Mouse (Mus musculus) kidney, embryonic 14.5 days (tissue): Measurements from ENCODE around the gene Hspbp1. TPM values are rescaled to one million over a fixed set of nuclear protein-coding genes. Genes with fewer than 3 reads are reported as not detected.
A peak's percentile ranks its signal among the peaks of the same experiment; 100 is the strongest.

ENCODE experiments used
- ATAC-seq: fragments of 200-750 bp; cut with Nextera tagmentation; 2 replicates; pipeline ENCODE4 v1.8.0; 2017; ENCODE audit warnings: moderate number of reproducible peaks, mild to moderate bottlenecking, moderate TSS enrichment, moderate library complexity; ENCODE audit not compliant: low FRiP score, low TSS enrichment
- H3K27ac ChIP-seq: fragments of 300-500 bp; sonication (generic); 2 replicates; pipeline ENCODE4 v1.5.1; 2014; ENCODE audit warnings: low read depth, mild to moderate bottlenecking, low read length, moderate library complexity, mixed read lengths
- H3K27me3 ChIP-seq: fragments of 300-500 bp; sonication (generic); 2 replicates; pipeline ENCODE4 v1.6.1; 2014; ENCODE audit warnings: mild to moderate bottlenecking, low read length; ENCODE audit not compliant: control insufficient read depth, insufficient read depth
- H3K36me3 ChIP-seq: fragments of 300-500 bp; sonication (generic); 2 replicates; pipeline ENCODE4 v1.6.1; 2014; ENCODE audit warnings: low read length, mixed read lengths; ENCODE audit not compliant: control insufficient read depth, insufficient read depth
- H3K4me1 ChIP-seq: fragments of 300-500 bp; sonication (generic); 2 replicates; pipeline ENCODE4 v1.6.1; 2014; ENCODE audit warnings: low read length, mixed read lengths; ENCODE audit not compliant: control insufficient read depth, insufficient read depth
- H3K4me2 ChIP-seq: fragments of 300-500 bp; sonication (generic); replicated peaks from 2 replicates; pipeline ENCODE4 v1.6.1; 2014; ENCODE audit warnings: low read depth, mild to moderate bottlenecking, low read length
- H3K4me3 ChIP-seq: fragments of 300-500 bp; sonication (generic); 2 replicates; pipeline ENCODE4 v1.5.1; 2014; ENCODE audit warnings: mild to moderate bottlenecking, low read length
- H3K9ac ChIP-seq: fragments of 300-500 bp; sonication (generic); 2 replicates; pipeline ENCODE4 v1.6.1; 2014; ENCODE audit warnings: low read depth, mild to moderate bottlenecking, low read length, moderate library complexity
- H3K9me3 ChIP-seq: fragments of 300-500 bp; sonication (generic); 2 replicates; pipeline ENCODE4 v1.6.1; 2016; ENCODE audit warnings: low read length; ENCODE audit not compliant: control insufficient read depth
- whole genome bisulfite sequencing: fragments of 180-500 bp; shearing (Covaris S2); extraction: QIAGEN DNeasy Blood & Tissue Kit; methylation state at CpG from one replicate; pipeline ENCODE4 v1.1.7; 2014; 5-methylcytosine and 5-hydroxymethylcytosine counted together
- polyA plus RNA-seq: library from polyadenylated mRNA; unstranded; fragments of >200 nt; fragmentation: Nextera tagmentation; extraction: Ambion mirVana; gene quantifications from 2 replicates; pipeline ENCODE4 v1.2.1, GENCODE M21; 2014

Hspbp1 gene
- polyA plus RNA-seq, 1 experiment from 2014 or later: 113 TPM

GRCm38 (mm10) chr7:4631031-4631430 is 53.8 kb downstream of the Hspbp1 start, which contains the start of gene Tmem86b:
TSS of gene Tmem86b (minus strand) at chr7:4631422.
- peaks cover 68% of the 10 kb centered on the region for H3K36me3 ChIP-seq

DNA sequence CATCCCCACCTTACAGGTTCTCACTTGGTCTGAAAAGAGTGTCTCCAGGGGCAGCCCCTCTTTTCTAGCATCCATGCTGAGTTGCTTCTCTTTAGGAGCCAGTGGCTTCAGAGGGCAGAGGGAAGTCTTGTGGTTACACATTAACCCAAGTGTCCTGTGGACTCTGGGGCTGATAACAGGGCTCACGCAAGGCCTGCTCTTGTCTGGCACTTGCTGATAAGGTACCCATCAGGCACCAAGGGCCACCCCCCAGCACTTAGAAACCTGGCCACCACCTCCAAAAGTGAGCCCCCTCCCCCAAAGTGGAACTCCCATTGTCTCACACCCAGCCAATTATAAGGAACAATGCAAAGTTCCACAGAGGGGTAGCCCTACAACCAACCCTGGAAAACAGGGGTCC is 54.7 kb downstream of the Hspbp1 start:
- Histone ChIP-seq H3K36me3 (peaks cover 60% of the 10 kb centered on the region), H3K9me3 (no peaks in the 10 kb centered on the region), H3K27me3 (no peaks in the 10 kb centered on the region), H3K4me3 (no peak overlapping the region), H3K4me1 (no peaks in the 10 kb centered on the region), H3K9ac (no peak overlapping the region), H3K4me2 (no peak overlapping the region), H3K27ac (no peak overlapping the region)
- no peak for ATAC-seq
- 85% methylated on average over 1 of the region's 1 CpGs for WGBS

More at GRCm38 (mm10) chr7:4631031-4631430, 53.8 kb downstream of the Hspbp1 start, which contains the start of gene Tmem86b:
- Histone ChIP-seq H3K4me3 (no peak within 1 kb of the TSS), H3K27me3 (no peaks in the 10 kb centered on the region), H3K27ac (no peak within 1 kb of the TSS), H3K9ac (no peak within 1 kb of the TSS), H3K4me1 (no peaks in the 10 kb centered on the region), H3K9me3 (no peaks in the 10 kb centered on the region), H3K4me2 (no peak within 1 kb of the TSS)
- 95% methylated on average over 4 of the region's 4 CpGs for WGBS
- no peak for ATAC-seq

DNA sequence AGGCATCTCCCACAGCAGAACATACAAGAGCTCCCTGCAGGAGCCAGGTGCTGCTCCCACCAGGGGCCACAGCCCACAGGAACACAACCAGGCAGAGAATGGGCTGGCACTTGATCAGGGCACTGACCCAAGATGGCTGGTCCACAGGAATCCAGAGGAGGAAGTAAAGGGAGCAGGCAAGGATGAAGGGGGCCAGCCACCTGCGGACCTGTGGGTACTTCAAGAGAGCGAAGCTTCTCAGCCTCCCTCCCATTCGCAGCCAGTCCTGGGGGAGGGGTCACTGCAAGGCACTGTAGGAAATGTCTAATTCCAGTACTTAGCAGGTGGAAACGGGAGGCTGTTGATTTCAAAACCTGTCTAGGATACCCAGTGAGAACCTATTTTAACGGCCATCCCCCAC is 55.3 kb downstream of the Hspbp1 start:
- Histone ChIP-seq H3K4me1 (no peaks in the 10 kb centered on the region), H3K4me2 (no peak overlapping the region), H3K36me3 (peaks cover 55% of the 10 kb centered on the region), H3K27ac (no peak overlapping the region), H3K27me3 (no peaks in the 10 kb centered on the region), H3K9ac (no peak overlapping the region), H3K4me3 (no peak overlapping the region), H3K9me3 (no peaks in the 10 kb centered on the region)
- ATAC-seq: no peak
- 92% methylated on average over 5 of the region's 5 CpGs for WGBS

GRCm38 (mm10) chr7:4625928-4626327 is 58.9 kb downstream of the Hspbp1 start:
- no peak for ATAC-seq
- H3K36me3 ChIP-seq: peaks cover 25% of the 10 kb centered on the region
- 85% methylated on average over 2 of the region's 2 CpGs for WGBS
- no peaks in the 10 kb centered on the region for H3K4me1 ChIP-seq
- H3K27me3 ChIP-seq: no peaks in the 10 kb centered on the region
- H3K9ac ChIP-seq: no peak overlapping the region
- no peak overlapping the region for H3K4me2 ChIP-seq
- no peak overlapping the region for H3K4me3 ChIP-seq
- no peaks in the 10 kb centered on the region for H3K9me3 ChIP-seq
- no peak overlapping the region for H3K27ac ChIP-seq

DNA sequence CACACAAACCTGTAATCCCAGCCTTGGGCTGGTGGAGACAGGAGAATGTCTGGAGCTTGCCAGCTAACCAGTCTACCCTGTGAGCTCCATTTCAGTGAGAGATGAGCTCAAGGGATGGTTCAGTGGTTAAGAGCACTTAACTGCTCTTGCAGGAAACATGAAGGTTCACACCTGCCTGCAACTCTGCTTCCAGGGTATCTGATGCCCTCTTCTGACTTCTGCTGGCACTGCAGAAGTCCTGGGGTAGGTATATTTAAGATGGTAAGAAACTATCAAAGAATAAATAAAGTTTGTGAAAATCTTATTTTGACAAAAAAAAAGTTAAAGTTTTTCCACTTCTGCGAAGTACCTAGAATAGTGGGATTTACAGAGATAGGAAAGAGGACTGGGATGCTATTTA is 60.5 kb downstream of the Hspbp1 start:
- no peak overlapping the region for H3K4me3 ChIP-seq
- 59% methylated on average over 1 of the region's 1 CpGs for WGBS
- no peak overlapping the region for H3K27ac ChIP-seq
- H3K4me2 ChIP-seq: no peak overlapping the region
- no peaks in the 10 kb centered on the region for H3K27me3 ChIP-seq
- ATAC-seq: peak; percentile 32; the same call in 1 of the 2 replicates
- H3K9ac ChIP-seq: no peak overlapping the region
- peaks cover 13% of the 10 kb centered on the region for H3K36me3 ChIP-seq
- no peaks in the 10 kb centered on the region for H3K4me1 ChIP-seq
- H3K9me3 ChIP-seq: no peaks in the 10 kb centered on the region

GRCm38 (mm10) chr7:4623544-4624189 is 61.2 kb downstream of the Hspbp1 start:
- Histone ChIP-seq H3K4me1 (no peaks in the 10 kb centered on the region), H3K27me3 (no peaks in the 10 kb centered on the region), H3K4me2 (no peak overlapping the region), H3K27ac (no peak overlapping the region), H3K4me3 (no peak overlapping the region), H3K36me3 (peaks cover 7% of the 10 kb centered on the region), H3K9ac (no peak overlapping the region), H3K9me3 (no peaks in the 10 kb centered on the region)
- 24% methylated on average over 4 of the region's 4 CpGs for WGBS
- peak; percentile 40; the same call in 1 of the 2 replicates for ATAC-seq

- peak; percentile 40; the same call in 1 of the 2 replicates for ATAC-seq
Measured at GRCm38 (mm10) chr7:4619979-4620378, 64.9 kb downstream of the Hspbp1 start.

GRCm38 (mm10) chr7:4613740-4614403 is 71.0 kb downstream of the Hspbp1 start:
- Histone ChIP-seq H3K4me1 (no peaks in the 10 kb centered on the region), H3K36me3 (no peaks in the 10 kb centered on the region), H3K9ac (no peak overlapping the region), H3K9me3 (no peaks in the 10 kb centered on the region), H3K4me3 (no peak overlapping the region), H3K27ac (no peak overlapping the region), H3K27me3 (no peaks in the 10 kb centered on the region), H3K4me2 (no peak overlapping the region)
- WGBS: 77% methylated on average over 14 of the region's 14 CpGs
- no peak for ATAC-seq

More at GRCm38 (mm10) chr7:4619979-4620378, 64.9 kb downstream of the Hspbp1 start:
- Histone ChIP-seq H3K27ac (no peak overlapping the region), H3K36me3 (no peaks in the 10 kb centered on the region), H3K4me3 (no peak overlapping the region), H3K4me1 (no peaks in the 10 kb centered on the region), H3K9ac (no peak overlapping the region), H3K27me3 (no peaks in the 10 kb centered on the region), H3K4me2 (no peak overlapping the region), H3K9me3 (no peaks in the 10 kb centered on the region)
- 30% methylated on average over 1 of the region's 1 CpGs for WGBS

DNA sequence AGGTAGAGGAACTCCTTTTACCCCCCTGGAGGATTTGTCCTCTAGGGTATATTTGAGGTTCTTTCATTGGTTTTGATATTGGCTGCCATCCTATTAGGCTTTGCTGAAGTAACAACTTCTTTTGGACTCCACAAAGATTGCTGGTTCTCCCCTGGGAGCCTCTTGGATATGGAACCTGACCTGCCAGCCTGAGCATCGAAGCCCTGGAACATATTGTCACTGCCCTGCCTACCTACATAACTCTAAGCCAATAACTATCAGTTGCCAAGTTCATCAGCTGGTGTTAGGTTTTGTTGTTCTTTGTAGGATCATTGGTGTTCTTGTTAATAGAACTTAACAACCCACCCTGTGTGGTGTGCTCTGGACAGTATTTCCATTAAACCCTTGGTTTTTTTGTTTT is 71.9 kb downstream of the Hspbp1 start:
- no peak overlapping the region for H3K27ac ChIP-seq
- no peaks in the 10 kb centered on the region for H3K9me3 ChIP-seq
- 66% methylated on average over 1 of the region's 1 CpGs for WGBS
- no peak overlapping the region for H3K4me2 ChIP-seq
- no peaks in the 10 kb centered on the region for H3K4me1 ChIP-seq
- H3K9ac ChIP-seq: no peak overlapping the region
- no peaks in the 10 kb centered on the region for H3K36me3 ChIP-seq
- no peaks in the 10 kb centered on the region for H3K27me3 ChIP-seq
- no peak overlapping the region for H3K4me3 ChIP-seq
- no peak for ATAC-seq
